Mouse (Mus musculus) ovary, postnatal 10 days (tissue): ENCODE measurements around the gene Cep290.
A peak's percentile ranks its signal among the peaks of the same experiment; 100 is the strongest.
"Not testable (repeated sequence)": the region's sequence is repeated elsewhere in the genome, so short reads cannot be mapped to it uniquely, and the experiment has no call there.

Experiments used
- DNase-seq: peaks from one replicate; pipeline ENCODE4 v3.0.0; 2022; ENCODE audit warnings: low spot score

Cep290 gene

DNA sequence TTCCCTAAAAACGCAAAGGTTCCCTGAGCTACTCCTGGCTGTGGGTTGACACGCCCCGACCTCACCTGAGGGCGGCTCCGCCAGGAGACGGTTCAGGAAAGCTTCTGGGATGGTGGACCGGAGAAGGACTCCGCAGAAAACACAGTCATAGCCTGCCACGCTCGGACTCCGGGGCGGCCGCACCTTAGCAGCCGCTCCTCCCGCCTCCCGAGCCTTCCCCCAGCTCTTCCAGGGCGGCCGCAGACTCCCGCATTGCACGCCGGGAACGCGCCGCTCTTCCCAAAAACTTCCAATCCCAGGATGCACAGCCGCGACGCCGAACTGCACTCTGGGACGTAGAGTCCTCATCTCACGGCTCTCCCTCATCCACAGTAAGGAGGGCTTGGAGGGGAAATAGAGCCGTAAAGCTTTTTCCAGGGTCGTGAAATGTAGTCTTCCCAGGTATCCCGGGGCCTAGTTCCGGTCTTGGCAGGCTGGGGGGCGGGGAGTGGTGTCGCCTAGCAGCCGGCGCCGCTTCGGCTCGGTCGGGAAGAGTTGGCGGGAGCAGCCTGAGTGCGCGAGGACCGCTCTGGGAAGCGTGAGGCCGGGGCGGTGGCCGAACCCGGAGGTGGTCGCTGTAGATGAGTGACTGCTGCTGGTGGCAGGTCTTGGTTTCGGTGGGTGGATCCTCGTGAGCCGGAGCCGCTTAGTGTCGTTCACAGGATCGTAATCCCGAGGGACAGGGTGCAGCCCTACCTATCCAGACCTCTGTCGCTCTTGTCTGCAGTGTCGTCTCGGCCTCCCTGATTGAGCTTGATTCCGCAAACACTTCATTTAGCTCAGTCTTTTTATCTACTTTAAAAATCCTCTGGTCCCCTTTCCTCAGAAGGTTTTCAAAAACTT is at the start of gene Cep290, which contains the start of gene Tmtc3:
TSS of gene Cep290 (plus strand) at position 462 of the 882 bp plus-strand sequence.
TSS of gene Tmtc3 (minus strand) at position 254 of the 882 bp plus-strand sequence.
- DNase-seq: peak; percentile 61

DNA sequence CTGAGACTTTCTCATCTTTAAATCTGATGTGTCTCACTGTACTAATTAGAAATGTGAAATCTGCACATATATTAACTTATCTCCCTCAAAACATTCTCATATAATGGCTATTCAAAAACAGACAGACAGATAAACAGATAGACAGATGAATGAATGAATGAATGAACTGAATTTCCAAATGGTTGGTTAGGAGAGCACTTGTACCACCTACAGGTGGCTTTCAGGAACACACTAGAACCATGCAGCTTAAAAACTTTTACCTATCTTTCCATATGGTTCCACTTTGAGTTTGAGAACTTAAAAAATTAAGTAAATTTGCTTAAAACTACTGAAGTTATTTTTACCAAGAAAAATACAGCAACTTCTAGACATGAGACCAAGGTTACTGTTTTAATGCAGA is 38.0 kb upstream of the Cep290 start:
- DNase-seq: no peak

DNA sequence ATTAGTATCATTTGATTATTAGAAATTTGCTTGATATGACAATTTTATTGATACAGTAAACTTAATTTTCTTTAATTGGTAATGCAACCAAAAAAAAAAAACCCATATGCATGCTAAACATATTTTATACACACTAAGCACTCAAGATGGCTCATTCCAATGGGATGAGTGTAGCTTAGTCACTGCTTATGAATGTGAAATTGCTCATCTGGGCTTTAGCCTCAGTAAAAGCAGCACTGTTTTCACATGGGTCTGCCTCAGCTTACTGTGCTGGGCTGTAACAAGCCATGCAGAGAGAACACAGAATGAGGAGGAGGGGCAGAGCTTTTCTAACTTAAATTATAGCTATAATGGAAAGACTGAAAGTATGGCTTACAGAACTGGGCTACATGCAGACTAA is 26.8 kb upstream of the Cep290 start:
- DNase-seq: no peak

DNA sequence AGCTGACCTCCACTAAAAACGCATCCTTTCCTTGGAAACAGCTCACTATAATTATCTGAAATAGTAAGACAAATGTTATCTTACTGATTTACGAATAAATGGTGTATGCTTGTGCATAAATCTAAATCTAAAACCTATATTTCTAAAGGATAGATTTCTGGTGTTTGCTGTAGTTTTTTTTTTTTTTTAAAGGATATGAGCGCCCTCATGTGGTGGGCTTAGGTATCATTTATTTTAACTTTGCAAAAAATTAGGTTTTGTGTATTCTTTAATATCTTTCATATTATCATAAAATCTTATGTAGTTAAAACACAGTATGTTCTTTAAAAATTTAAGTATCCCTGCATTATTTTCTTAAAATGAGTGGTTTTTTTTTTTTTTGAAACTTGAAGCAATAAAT is 12.3 kb upstream of the Cep290 start:
- no peak for DNase-seq

DNA sequence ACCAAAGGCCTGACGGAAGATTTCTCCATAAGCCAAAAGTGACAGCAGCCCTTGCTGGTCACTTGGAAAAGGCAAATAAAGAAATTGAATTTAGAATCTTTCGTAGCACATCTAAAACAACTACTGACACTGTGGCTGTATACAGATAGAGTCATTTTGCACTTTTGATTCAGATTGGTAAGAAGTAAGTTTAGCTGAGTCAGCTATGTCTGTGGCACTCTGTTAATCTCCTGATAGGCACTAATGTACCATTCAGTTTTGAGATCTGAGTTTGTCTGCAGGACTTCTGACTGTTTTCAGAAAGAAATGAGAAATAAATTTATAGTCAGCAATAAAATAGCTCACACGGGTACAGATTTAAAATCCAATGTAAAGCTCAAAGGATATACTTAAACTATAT is 7.8 kb upstream of the Cep290 start:
- DNase-seq: no peak

DNA sequence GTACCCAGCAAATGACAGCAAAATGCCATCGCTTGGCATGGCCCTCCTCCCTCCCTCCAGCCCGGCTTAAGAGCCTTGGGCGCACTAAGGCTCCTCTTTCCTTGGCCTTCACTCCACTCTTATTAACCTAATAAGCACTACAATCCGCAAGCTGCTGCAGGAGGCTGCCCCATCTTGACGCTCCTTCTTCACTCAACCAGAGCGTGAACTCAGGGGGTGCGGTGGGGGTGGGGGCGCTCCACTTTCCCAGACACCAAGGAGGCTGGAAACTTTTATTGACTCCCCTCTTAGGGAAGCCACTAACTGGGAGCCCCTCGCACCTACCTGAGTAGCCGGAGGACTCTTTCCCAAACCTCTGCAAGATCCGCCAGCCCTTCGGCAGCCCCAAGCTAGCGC is 659 bp upstream of the Cep290 start:
- DNase-seq: no peak

DNA sequence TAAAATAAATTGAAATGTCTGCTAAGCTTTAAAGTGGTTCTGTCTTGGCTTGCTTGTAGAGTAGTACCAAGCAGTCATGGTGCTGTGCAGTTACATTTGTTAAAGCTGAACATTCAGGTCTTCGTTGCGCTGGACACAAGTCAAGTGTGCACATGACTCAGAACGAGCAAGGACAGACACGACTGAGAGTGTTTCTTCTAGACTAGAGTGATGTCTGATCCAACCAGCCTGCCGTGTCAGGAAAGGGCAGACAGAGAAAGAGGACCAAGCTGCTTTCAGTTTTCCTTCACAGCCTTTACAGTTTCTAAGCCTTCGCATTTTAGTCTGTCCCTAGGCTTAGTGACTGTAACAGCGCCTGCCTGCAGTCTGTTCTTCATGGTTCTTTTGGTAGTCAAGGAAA is 4.6 kb downstream of the Cep290 start:
- no peak for DNase-seq

DNA sequence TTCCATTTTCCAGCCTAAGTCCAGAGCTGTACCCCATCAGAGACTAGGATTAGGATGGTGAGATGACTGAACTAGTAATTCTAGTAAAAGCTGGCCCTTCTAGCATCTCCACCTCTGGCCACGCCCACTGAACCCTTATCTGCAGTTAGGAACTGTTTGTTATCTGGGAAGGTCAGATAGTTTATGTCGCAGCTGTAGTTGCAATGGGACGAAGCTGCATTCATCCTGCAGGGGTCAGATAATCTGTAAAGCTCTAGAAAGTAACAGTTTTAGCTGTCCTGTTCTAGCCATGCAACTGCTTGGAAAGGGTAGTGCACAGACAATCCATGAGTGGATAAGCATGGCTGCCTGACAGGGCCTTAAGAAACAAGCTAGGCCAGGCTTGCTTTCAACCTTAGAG is 11.0 kb downstream of the Cep290 start:
- no peak for DNase-seq

DNA sequence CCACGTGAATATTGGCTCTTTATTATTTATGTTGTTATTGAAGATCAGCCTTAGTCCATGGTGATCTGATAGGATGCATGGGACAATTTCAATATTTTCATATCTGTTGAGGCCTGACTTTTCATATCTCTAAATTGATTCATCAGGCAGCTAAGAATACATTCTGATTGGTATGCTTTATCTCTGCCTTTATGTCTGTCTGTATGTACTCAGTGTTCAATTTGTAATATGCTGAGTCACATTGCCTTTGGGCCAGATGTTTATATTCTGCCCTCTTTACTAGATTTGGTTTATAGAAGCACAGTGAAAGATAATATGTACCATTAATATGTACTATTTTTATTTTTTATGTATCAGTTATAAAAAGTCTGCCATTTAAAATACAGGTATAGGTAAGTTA is 20.8 kb downstream of the Cep290 start:
- no peak for DNase-seq

DNA sequence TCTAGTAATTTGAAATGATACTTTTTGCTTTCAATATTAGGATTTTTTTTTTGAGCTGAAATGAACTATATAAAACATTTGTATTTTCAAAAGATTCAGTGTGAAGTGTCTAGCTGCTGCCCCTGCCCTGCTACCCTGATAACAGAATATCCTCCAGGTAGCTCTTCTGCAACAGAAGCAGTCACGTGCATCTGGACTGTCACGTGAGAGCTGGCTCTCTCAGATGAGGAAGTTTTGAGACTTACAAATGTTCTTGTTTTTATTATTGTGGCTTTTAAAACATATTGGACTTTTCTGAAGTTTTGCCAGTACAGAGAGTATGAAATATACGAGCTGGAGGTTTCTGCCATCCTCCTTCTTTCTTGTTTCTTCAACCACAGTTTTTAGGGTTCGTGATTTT is 34.3 kb downstream of the Cep290 start:
- DNase-seq: no peak

DNA sequence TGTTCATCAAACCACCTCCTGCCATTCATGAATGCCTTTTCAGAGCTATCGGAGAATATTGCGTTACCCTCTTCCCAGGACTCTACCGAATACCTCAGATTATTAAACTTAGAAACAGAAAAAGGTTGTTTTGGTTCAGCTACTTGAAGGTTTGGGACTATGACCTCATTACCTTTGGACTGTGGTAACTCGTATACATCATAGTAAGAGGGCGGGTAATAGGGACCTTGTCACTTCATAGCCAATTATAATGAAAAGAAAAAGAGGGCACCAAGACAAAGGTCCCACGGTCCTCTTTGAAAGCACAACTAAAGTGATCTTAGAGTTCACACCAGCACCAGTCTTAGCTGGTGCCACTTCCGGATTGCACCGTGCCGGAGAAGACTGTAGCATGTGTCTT is 35.0 kb downstream of the Cep290 start:
- DNase-seq: no peak

DNA sequence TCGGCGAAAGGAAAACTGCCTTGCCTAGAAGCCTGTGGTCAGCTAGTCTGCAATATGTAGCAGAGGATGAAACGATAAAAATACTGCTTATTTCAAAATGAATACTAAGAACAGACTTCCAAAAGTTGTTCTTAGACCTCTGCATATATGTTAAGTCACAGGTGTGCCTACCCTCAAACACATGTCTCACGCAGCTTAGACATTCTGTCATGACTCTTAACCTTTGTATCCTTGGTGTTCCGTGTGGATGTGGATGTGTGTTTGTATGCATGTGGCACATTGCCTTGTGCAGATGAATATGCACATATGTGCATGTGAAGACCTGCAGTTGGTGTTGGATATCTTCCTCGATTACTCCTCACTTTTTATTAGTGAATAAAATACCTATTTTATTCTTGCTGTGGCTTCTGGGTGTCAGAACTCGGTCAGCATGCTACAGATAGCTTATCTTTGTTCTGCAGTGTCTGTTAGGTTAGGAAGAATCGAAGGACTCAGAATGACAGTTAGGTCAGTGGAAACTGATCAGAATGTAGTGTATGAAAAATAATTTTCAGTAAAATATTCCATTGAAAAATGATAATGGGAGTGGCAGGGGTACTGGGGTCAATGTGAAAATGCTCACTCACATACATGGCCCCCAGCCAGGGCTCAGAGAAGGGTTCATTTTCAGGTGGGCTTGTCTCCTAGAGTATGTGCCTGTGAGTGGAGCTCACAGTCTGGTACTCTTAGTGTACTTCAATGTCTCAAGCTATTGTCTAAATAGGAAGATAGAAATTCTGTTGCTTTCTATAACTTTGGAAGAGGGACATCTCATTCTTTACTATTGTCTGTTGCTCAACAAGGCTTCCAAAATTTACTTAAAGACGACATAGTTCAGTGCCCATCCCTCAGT is 37.4 kb downstream of the Cep290 start:
- no peak for DNase-seq

DNA sequence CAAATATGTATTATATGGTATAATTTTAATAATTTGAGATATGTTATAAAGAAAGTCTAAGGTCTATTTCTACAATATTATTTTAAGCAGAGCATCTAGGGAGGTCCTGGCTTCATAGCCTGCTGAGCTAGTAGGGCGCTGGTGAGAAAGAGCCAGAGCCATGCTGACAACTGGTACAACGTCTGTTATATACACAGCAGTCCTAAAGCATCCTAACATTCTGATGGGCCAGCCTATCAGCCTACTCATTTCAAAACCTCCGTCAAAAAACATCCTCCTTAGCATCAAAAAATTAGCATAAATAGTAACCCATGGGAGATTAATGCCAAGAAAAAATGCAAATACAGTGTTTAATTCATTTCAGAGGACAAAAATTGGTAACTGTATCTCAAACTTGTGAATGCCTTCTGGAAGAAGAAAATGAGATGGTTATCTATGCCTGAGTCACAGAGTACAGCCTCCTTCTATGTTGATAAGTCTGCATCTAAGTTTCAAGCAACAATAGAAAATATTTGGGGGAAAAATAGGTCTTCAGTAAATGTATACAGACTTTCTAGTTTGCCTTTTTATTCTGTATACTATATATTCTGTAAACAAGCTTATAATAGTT is 69.3 kb downstream of the Cep290 start:
- no peak for DNase-seq

DNA sequence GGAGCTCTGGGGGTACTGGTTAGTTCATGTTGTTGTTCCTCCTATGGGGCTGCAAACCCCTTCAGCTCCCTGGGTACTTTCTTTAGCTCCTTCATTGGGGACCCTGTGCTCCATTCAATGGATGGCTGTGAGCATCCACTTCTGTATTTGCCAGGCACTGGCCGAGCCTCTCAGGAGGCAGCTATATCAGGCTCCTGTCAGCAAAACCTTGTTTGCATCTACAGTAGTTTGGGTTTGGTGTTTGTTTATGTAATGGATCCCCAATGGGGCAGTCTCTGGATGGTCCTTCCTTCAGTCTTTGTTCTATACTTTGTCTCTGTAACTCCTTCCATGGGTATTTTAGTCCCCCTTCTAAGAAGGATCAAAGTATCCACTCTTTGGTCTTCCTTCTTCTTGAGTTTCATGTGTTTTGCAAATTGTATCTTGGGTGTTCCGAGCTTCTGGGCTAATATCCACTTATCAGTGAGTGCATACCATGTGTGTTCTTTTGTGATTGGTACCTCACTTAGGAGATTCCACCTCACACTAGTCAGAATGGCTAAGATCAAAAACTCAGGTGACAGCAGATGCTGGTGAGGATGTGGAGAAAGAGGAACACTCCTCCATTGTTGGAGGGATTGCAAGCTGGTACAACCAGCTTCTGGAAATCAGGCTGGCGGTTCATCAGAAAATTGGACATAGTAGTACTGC is 73.0 kb downstream of the Cep290 start:
- not testable (repeated sequence) for DNase-seq

DNA sequence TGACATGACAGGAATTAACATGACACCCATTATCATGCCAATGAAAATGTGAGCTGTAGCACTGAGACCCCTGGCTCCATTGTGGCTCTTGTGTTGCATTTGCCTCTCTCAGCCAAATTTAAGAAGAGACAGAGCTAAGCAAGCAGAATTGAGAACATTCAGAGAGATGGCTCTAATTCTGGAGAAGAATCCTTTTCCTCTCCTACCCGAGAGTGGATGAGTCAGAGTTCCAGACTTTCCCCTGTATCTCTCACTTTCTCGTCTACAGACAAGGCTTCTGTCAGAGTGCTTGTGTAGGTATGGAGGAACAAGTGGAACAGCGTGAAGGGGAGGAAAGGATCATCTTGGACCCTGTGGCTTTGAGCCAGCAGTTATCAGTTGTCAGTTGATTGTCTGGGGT is 76.8 kb downstream of the Cep290 start:
- no peak for DNase-seq

DNA sequence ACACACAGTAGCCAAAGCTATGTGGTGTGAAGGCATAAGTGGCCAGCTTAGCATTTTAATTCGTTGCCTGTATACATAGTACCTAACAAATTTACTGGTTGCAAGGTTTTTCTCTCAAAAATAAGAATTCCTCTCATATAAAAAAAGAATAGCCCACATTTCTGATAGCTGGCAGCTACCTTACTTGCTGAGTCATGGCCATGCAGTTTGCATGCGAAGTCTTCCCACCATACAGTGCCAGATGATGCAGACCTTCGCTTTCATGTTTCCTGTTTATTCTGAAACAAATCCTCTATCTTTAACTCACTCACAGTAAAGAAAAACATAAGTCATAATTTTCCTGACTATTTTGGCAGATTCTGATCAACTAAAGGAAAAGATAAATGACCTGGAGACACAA is 84.3 kb downstream of the Cep290 start:
- DNase-seq: no peak

DNA sequence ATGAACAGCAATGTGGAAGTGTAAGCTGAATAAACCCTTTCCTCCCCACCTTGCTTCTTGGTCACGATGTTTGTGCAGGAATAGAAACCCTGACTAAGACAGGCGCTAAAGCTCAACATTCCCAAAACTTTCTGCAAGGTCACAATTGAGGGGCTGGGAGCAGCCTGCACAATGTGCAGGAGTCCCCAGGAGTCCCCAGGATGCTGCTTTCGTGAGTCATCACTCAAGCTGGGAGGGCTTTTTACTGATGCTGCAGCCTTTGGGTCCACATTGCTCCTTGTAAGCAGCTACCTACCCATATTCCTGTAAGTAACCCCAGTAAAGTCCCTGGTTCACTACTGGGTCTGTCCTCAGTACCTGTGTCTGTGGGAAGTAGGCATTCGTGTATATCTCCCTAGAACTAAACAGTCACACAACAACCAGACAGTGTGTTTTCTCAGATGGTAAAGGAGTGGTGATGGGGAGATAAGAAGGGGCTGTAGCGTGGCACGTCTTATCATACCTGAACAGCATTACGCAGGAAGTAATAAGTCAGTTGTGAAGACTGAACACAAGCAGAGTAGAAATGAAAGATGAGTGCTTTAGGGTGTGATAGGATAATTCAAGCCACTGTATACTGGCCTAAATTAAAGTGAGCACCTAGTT is 87.3 kb downstream of the Cep290 start:
- DNase-seq: no peak

DNA sequence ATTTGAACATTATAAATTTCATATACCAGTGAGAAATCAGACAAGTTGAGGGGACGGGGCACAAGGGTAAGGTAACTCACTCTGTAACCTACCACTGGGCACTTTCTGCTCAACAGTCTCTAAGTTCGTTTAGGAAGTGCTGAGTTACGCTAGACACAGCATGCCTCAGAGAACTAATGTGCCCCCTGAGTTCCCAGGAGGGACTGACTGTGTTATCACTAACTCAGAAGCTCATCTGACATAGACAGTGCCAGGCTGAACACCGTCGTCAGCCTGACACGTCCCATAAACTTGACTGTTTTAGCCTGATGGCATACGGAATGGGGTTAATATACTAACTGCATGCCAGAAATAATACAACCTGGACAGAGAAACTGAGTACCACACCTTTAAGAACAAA is 87.9 kb downstream of the Cep290 start:
- no peak for DNase-seq

DNA sequence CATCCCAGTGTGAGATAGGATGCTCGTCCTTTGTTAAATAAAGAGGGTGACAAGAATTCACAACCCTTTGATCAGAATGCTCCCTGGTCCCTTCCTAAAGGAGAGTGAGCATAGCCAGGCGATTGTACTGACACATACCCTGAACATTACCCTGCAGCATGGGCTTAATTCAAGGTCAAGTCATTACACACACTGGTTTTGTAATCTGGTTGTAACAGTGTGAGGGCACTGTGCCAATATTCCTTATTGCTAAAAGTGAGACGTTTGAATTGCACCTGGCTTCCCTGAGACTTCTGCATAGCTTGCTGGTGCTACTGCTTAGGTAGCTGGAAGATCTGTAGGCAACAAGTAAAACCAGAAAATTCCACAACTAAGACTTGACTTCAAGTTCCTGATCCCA is 96.8 kb downstream of the Cep290 start:
- no peak for DNase-seq

DNA sequence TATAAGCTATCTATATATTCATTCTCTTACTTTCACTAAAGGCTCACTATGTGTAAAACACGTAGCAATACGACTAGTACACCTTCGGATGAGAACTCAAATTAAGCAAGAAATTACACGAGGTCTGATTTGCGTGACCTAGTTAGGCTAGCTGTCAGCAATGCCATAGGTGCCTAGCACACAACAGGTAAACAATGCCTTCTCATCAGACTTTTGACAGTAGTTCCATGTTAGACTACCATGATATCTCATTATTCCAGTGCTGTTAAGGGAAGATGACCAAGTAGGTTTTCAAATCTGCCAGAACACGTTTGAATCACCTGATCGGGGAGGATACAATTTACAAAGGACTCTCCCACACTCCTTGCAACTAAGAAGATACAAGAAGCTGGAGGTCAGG is 101.2 kb downstream of the Cep290 start:
- no peak for DNase-seq

DNA sequence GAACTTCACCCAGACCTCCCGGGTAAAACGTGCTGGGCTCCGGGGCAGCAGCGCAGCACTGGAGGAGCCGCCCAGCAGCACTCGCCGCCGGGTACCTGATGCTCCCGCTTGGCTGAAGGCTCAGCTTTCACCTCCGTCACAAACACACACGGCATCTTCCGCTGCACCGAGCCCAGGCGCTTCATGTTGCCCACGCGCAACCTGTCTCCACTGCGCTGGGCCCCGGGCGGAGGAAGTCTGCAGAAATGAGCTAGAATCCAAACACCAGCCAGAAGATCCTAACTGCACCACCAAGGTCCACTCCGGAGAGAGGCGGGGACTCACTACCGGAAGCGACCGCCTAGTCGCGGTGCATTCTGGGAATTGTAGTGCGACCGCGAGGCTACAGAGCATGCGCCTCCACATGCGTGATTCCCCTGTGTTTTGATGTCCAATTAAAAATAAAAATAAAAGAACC is 101.6 kb downstream of the Cep290 start:
- DNase-seq: peak; percentile 51
